In genomic region chr2:180343092-180343491, GRCm38 (mm10) we compare ENCODE assay signal across 22 mouse cellular contexts. TPM values are rescaled to one million over a fixed set of nuclear protein-coding genes. Genes with fewer than 3 reads are reported as not detected.
DNase-seq lines count a peak whose midpoint lies in the region; ATAC-seq and TF ChIP-seq lines count a peak whose summit lies in the region.
"Had no signal": no experiment of that assay in that cellular context is flagged by ENCODE, and none has a peak within 500 bp of the region (broad histone marks: within the 10 kb centered on the region; RNA-seq: fewer than 3 reads in every experiment).

No protein-coding gene starts in this region.

- no peak overlapping the region for H3K9ac ChIP-seq in heart, embryonic 15.5 days
- H3K9ac ChIP-seq in liver, postnatal 0 days (replicated peaks): no peak overlapping the region
- H3K9ac ChIP-seq in liver, embryonic 12.5 days: no peak overlapping the region
- H3K9ac ChIP-seq in stomach, embryonic 16.5 days (ENCODE audit: low read length): no peak overlapping the region
- H3K9ac ChIP-seq: hindbrain, embryonic 12.5 days; liver, embryonic 13.5 days; midbrain, embryonic 12.5 days; neural tube, embryonic 12.5 days had no signal

- DNase-seq in heart, postnatal 36 days: no peak
- peak; percentile 31 for DNase-seq in liver, postnatal 0 days
- DNase-seq in kidney, postnatal 10 days: peak; percentile 33
- no peak for DNase-seq in left cerebral cortex, postnatal 10 days (ENCODE audit: extremely low spot score in 1 of 2, low spot score in 2 of 2)
- no peak for DNase-seq in layer of hippocampus, postnatal 10 days (ENCODE audit: low spot score in 2 of 2)
- DNase-seq: adrenal gland, adult 2 months; cerebellum, adult 2 months; heart, adult 18-20 months; liver, embryonic 13.5 days; right cerebral cortex, postnatal 4 days; thymus, adult 18-20 months had no signal

- no peaks in the 10 kb centered on the region for H3K36me3 ChIP-seq in heart, embryonic 15.5 days
- no peaks in the 10 kb centered on the region for H3K36me3 ChIP-seq in liver, postnatal 0 days (replicated peaks; ENCODE audit: insufficient read depth, low read length)
- no peaks in the 10 kb centered on the region for H3K36me3 ChIP-seq in liver, embryonic 12.5 days
- H3K36me3 ChIP-seq in stomach, embryonic 16.5 days (ENCODE audit: control insufficient read depth, insufficient read depth, low read length): no peaks in the 10 kb centered on the region
- H3K36me3 ChIP-seq: embryonic facial prominence, embryonic 10.5 days; hindbrain, embryonic 12.5 days; limb, embryonic 10.5 days; liver, embryonic 13.5 days; midbrain, embryonic 12.5 days; neural tube, embryonic 12.5 days had no signal

- H3K27me3 ChIP-seq in heart, embryonic 15.5 days: no peaks in the 10 kb centered on the region
- no peaks in the 10 kb centered on the region for H3K27me3 ChIP-seq in liver, postnatal 0 days (ENCODE audit: insufficient read depth, low read length)
- peaks cover 17% of the 10 kb centered on the region for H3K27me3 ChIP-seq in liver, embryonic 12.5 days (replicated peaks)
- no peaks in the 10 kb centered on the region for H3K27me3 ChIP-seq in stomach, embryonic 16.5 days (ENCODE audit: control insufficient read depth, insufficient read depth, low read length)

- H3K4me3 ChIP-seq in heart, embryonic 15.5 days: no peak overlapping the region
- no peak overlapping the region for H3K4me3 ChIP-seq in liver, postnatal 0 days (ENCODE audit: low read depth, low read length)
- no peak overlapping the region for H3K4me3 ChIP-seq in liver, embryonic 12.5 days
- H3K4me3 ChIP-seq in stomach, embryonic 16.5 days (replicated peaks; ENCODE audit: low read length): no peak overlapping the region
- H3K4me3 ChIP-seq: embryonic facial prominence, embryonic 10.5 days; hindbrain, embryonic 12.5 days; left cerebral cortex, adult 2 months; limb, embryonic 10.5 days; liver, embryonic 13.5 days; midbrain, embryonic 12.5 days; neural tube, embryonic 12.5 days had no signal

- peaks cover 68% of the 10 kb centered on the region for H3K4me1 ChIP-seq in heart, embryonic 15.5 days (replicated peaks)
- 0 out of 2 replicates have a peak, but pooled peaks cover 3% of the 10 kb centered on the region for H3K4me1 ChIP-seq in liver, postnatal 0 days (ENCODE audit: insufficient read depth)
- H3K4me1 ChIP-seq in liver, embryonic 12.5 days: peaks cover 12% of the 10 kb centered on the region; the same call in 1 of the 2 replicates
- peaks cover 26% of the 10 kb centered on the region for H3K4me1 ChIP-seq in stomach, embryonic 16.5 days (ENCODE audit: control insufficient read depth, insufficient read depth, low read length)
- H3K4me1 ChIP-seq: hindbrain, embryonic 12.5 days; neural tube, embryonic 12.5 days had no signal

- H3K4me2 ChIP-seq in heart, embryonic 15.5 days: 0 out of 2 replicates have a peak overlapping the region, but pooled peaks have one; percentile 6
- H3K4me2 ChIP-seq in liver, postnatal 0 days (ENCODE audit: low read depth, low read length): no peak overlapping the region
- no peak overlapping the region for H3K4me2 ChIP-seq in liver, embryonic 12.5 days
- H3K4me2 ChIP-seq in stomach, embryonic 16.5 days (ENCODE audit: low read depth, low read length): 0 out of 2 replicates have a peak overlapping the region, but pooled peaks have one; percentile 13
- H3K4me2 ChIP-seq: hindbrain, embryonic 12.5 days; liver, embryonic 13.5 days; midbrain, embryonic 12.5 days; neural tube, embryonic 12.5 days had no signal

- TF ChIP-seq EP300 in liver, postnatal 0 days (IDR thresholded peaks at IDR 0.05; ENCODE audit: low read depth): no peak

- no peaks in the 10 kb centered on the region for H3K9me3 ChIP-seq in heart, embryonic 15.5 days (replicated peaks)
- H3K9me3 ChIP-seq in liver, postnatal 0 days (ENCODE audit: low read length): no peaks in the 10 kb centered on the region
- H3K9me3 ChIP-seq in liver, embryonic 12.5 days (replicated peaks): no peaks in the 10 kb centered on the region
- no peaks in the 10 kb centered on the region for H3K9me3 ChIP-seq in stomach, embryonic 16.5 days (replicated peaks; ENCODE audit: control insufficient read depth, low read length)
- H3K9me3 ChIP-seq: embryonic facial prominence, embryonic 10.5 days; hindbrain, embryonic 12.5 days; limb, embryonic 10.5 days; liver, embryonic 13.5 days; midbrain, embryonic 12.5 days; neural tube, embryonic 12.5 days had no signal

- 63% methylated on average over 13 of the region's 13 CpGs for WGBS in heart, embryonic 15.5 days
- 67% methylated on average over 13 of the region's 13 CpGs for WGBS in liver, postnatal 0 days (ENCODE audit: insufficient replicate concordance)
- WGBS in liver, embryonic 12.5 days (ENCODE audit: insufficient replicate concordance): 68% methylated on average over 13 of the region's 13 CpGs
- 60% methylated on average over 13 of the region's 13 CpGs for WGBS in stomach, embryonic 16.5 days

- peak overlapping the region; percentile 70 for H3K27ac ChIP-seq in heart, embryonic 15.5 days
- no peak overlapping the region for H3K27ac ChIP-seq in liver, postnatal 0 days (ENCODE audit: low read depth)
- H3K27ac ChIP-seq in liver, embryonic 12.5 days: no peak overlapping the region
- peak overlapping the region; percentile 59 for H3K27ac ChIP-seq in stomach, embryonic 16.5 days (ENCODE audit: low read length)
- H3K27ac ChIP-seq: embryonic facial prominence, embryonic 10.5 days; hindbrain, embryonic 12.5 days; left cerebral cortex, adult 2 months; limb, embryonic 10.5 days; midbrain, embryonic 12.5 days; neural tube, embryonic 12.5 days had no signal

- no peak for TF ChIP-seq CTCF in liver, postnatal 0 days (IDR thresholded peaks at IDR 0.05; ENCODE audit: low read depth)

- no peak for ATAC-seq in heart, embryonic 15.5 days (replicated peaks; ENCODE audit: insufficient number of reproducible peaks, insufficient read depth, low FRiP score, low read depth)
- 0 out of 2 replicates have a peak, but pooled peaks have one; percentile 33 for ATAC-seq in liver, postnatal 0 days
- no peak; the same call in 1 of the 2 replicates for ATAC-seq in liver, embryonic 12.5 days
- ATAC-seq in stomach, embryonic 16.5 days (ENCODE audit: insufficient read depth, low FRiP score): peak; percentile 18; the same call in 1 of the 2 replicates

- intact Hi-C loops in heart, postnatal 36 days (cut with DNase I): no loop called here
- intact Hi-C loops in left cerebral cortex, postnatal 10 days (cut with DNase I): no loop called here

RNA-seq across cellular contexts. Expression of gene Gata5, which starts 8.6 kb away (rescaled TPM):
- polyA plus RNA-seq in heart, embryonic 15.5 days (2015; fragmentation: Nextera tagmentation; extraction: Ambion mirVana): 5.3 and 7.9 TPM in 2 replicates
- 1 to 10 TPM in 1 of 2 experiments, under 1 TPM in 1; 0.65 to 1.1 TPM for total RNA-seq in heart, postnatal 36 days (2021)
- 0.08 and 0.11 TPM in 2 replicates for polyA plus RNA-seq in liver, postnatal 0 days (2015; fragmentation: Nextera tagmentation; extraction: Ambion mirVana)
- polyA plus RNA-seq in liver, embryonic 12.5 days (2016; fragmentation: Nextera tagmentation; extraction: Ambion mirVana): 3.0 and 3.1 TPM in 2 replicates
- 5.6 and 6.7 TPM in 2 replicates for polyA plus RNA-seq in stomach, embryonic 16.5 days (2015; fragmentation: Nextera tagmentation; extraction: Ambion mirVana)
- total RNA-seq in left cerebral cortex, postnatal 10 days (2021): not detected
- total RNA-seq in layer of hippocampus, postnatal 10 days (2021): not detected
- total RNA-seq: gastrocnemius, adult 18-20 months; left cerebral cortex, adult 2 months had no signal
- polyA plus RNA-seq: C2C12; cerebellum, adult 2 months; midbrain, embryonic 12.5 days; neural tube, embryonic 12.5 days had no signal

RNA-seq across cellular contexts. Expression of gene Rbbp8nl, which starts 53.4 kb away (rescaled TPM):
- 0.06 and 0.28 TPM in 2 replicates for polyA plus RNA-seq in heart, embryonic 15.5 days (2015; fragmentation: Nextera tagmentation; extraction: Ambion mirVana)
- total RNA-seq in heart, postnatal 36 days (2021): not detected
- polyA plus RNA-seq in liver, postnatal 0 days (2015; fragmentation: Nextera tagmentation; extraction: Ambion mirVana): not detected in 2 replicates
- not detected in 2 replicates for polyA plus RNA-seq in liver, embryonic 12.5 days (2016; fragmentation: Nextera tagmentation; extraction: Ambion mirVana)
- 3.7 and 5.9 TPM in 2 replicates for polyA plus RNA-seq in stomach, embryonic 16.5 days (2015; fragmentation: Nextera tagmentation; extraction: Ambion mirVana)
- total RNA-seq in left cerebral cortex, postnatal 10 days (2021): not detected
- not detected for total RNA-seq in layer of hippocampus, postnatal 10 days (2021)
- total RNA-seq: adrenal gland, adult 2 months; gastrocnemius, adult 18-20 months; heart, adult 18-20 months; left cerebral cortex, adult 2 months had no signal
- polyA plus RNA-seq: adrenal gland, adult 2 months; C2C12; cerebellum, adult 2 months; liver, embryonic 13.5 days had no signal

Comparison
In these comparisons a context has a peak if more than half of its experiments do, and no peak if none do; other contexts are left out.
1. ATAC-seq: peak in liver, postnatal 0 days (single experiment) and stomach, embryonic 16.5 days (single experiment); none in heart, embryonic 15.5 days (single experiment) and liver, embryonic 12.5 days (single experiment).
2. H3K27ac ChIP-seq: peak in heart, embryonic 15.5 days (single experiment) and stomach, embryonic 16.5 days (single experiment); none in liver, postnatal 0 days (single experiment) and liver, embryonic 12.5 days (single experiment).
3. H3K4me2 ChIP-seq: peak in heart, embryonic 15.5 days (single experiment) and stomach, embryonic 16.5 days (single experiment); none in liver, postnatal 0 days (single experiment) and liver, embryonic 12.5 days (single experiment).
4. DNase-seq: peak in liver, postnatal 0 days (single experiment) and kidney, postnatal 10 days (single experiment); none in heart, postnatal 36 days (0 of 2), left cerebral cortex, postnatal 10 days (0 of 2) and layer of hippocampus, postnatal 10 days (0 of 2).